Mouse (Mus musculus): ENCODE data around the gene Lect2. TPM values are rescaled to one million over a fixed set of nuclear protein-coding genes. Genes with fewer than 3 reads are reported as not detected.

Lect2 gene
- polyA plus RNA-seq, 1 experiment = not detected

- H3K27ac ChIP-seq (ENCODE audit: insufficient read depth, low read depth, low read length) = no peak overlapping the region
- TF ChIP-seq POLR2A (IDR thresholded peaks at IDR 0.05; ENCODE audit: borderline replicate concordance, low read depth, low read length) (no peak), CTCF (IDR thresholded peaks at IDR 0.05; ENCODE audit: low read depth, low read length) (no peak)
- H3K4me3 ChIP-seq (ENCODE audit: insufficient read depth, low read length) = no peak overlapping the region
- peaks cover 12% of the 10 kb centered on the region for H3K4me1 ChIP-seq (ENCODE audit: control insufficient read depth, insufficient read depth, low read length)
Measured at GRCm38 (mm10) chr13:56582720-56583119, 34.4 kb upstream of the Lect2 start.

- Histone ChIP-seq H3K27ac (ENCODE audit: insufficient read depth, low read depth, low read length) (peak overlapping the region; percentile 30), H3K4me1 (ENCODE audit: control insufficient read depth, insufficient read depth, low read length) (peaks cover 12% of the 10 kb centered on the region), H3K4me3 (ENCODE audit: insufficient read depth, low read length) (no peak overlapping the region; the same call in 1 of the 2 replicates)
- TF ChIP-seq POLR2A (IDR thresholded peaks at IDR 0.05; ENCODE audit: borderline replicate concordance, low read depth, low read length) = no peak
- no peak for TF ChIP-seq CTCF (IDR thresholded peaks at IDR 0.05; ENCODE audit: low read depth, low read length)
Measured at GRCm38 (mm10) chr13:56581961-56582434, 33.7 kb upstream of the Lect2 start.

DNA sequence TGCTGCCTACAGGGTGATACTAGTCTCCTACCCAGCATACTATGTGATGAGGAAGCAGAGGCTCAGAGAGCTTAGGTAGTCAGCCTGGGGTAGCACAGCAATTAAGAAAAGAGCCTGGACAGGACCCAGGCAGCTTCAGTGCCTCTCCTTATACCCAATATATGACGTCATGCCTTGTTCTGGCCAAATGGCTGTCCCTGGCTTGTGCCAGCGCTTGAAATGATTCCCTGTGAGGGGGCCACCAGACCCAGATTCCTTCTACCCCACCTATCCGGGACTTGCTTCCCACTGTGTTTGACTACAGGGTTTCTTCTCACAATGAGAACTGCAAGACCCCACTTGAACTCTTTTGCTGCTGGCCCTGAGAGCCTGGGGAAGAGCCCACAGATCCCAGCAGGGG is 33.2 kb upstream of the Lect2 start:
- Histone ChIP-seq H3K27ac (ENCODE audit: insufficient read depth, low read depth, low read length) (no peak overlapping the region), H3K4me1 (ENCODE audit: control insufficient read depth, insufficient read depth, low read length) (peaks cover 12% of the 10 kb centered on the region), H3K4me3 (ENCODE audit: insufficient read depth, low read length) (no peak overlapping the region)
- TF ChIP-seq CTCF (IDR thresholded peaks at IDR 0.05; ENCODE audit: low read depth, low read length) = no peak

- TF ChIP-seq CTCF (IDR thresholded peaks at IDR 0.05; ENCODE audit: low read depth, low read length) (no peak), POLR2A (IDR thresholded peaks at IDR 0.05; ENCODE audit: borderline replicate concordance, low read depth, low read length) (no peak)
- Histone ChIP-seq H3K4me1 (ENCODE audit: control insufficient read depth, insufficient read depth, low read length) (peaks cover 12% of the 10 kb centered on the region), H3K27ac (ENCODE audit: insufficient read depth, low read depth, low read length) (no peak overlapping the region), H3K4me3 (ENCODE audit: insufficient read depth, low read length) (no peak overlapping the region)
Measured at GRCm38 (mm10) chr13:56580450-56580849, 32.1 kb upstream of the Lect2 start.

DNA sequence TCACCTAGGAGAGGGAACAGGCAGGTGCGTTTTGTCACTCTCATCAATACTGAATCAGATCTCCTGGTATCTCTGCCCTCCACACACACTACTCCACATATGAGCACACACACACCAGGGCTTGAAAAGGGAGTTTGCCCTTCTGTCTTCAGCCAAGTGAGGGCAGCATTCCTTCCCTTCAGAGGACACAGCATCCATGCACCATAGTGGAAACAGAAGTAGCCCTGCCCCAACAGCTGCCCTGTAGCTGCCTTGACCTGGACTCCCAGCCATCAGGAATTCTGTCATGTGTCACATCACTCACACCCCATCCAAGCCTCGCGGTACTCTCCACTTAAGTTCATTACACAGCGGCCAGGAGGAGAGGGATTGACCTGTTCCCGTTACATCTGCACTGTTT is 29.8 kb upstream of the Lect2 start:
- Histone ChIP-seq H3K4me1 (ENCODE audit: control insufficient read depth, insufficient read depth, low read length) (peaks cover 12% of the 10 kb centered on the region), H3K4me3 (ENCODE audit: insufficient read depth, low read length) (no peak overlapping the region), H3K27ac (ENCODE audit: insufficient read depth, low read depth, low read length) (no peak overlapping the region)
- TF ChIP-seq CTCF (IDR thresholded peaks at IDR 0.05; ENCODE audit: low read depth, low read length) (no peak), POLR2A (IDR thresholded peaks at IDR 0.05; ENCODE audit: borderline replicate concordance, low read depth, low read length) (no peak)

DNA sequence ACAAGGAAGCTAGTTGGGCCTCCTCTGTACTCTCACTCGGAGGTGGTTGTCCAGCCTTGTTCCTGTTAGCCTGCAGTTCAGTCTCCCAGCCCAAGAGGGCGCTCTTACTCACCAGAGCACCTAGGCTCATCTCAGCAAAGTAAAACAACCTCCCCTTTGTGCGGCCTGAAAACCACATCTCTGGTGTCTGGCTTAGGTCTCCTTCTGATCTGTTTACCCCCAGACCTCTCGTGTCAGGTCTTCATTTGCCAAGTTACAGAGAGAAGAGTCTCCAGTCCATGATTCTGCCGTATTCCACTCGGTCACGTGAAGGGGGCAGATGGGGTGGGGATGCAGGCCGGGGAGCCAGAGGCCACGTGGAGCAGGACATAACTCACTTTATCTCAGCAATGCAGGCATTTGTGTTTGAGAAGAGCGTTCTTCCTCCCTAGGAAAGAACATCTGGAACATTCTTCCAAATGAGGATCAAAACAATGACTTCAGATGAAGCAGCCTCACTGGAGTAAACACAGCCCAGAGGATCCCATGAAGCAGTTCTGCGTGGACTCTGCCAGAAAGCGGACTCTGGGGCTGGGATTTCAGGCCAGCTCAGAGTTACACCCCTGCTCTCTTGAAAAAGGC is 27.5 kb upstream of the Lect2 start:
- Histone ChIP-seq H3K4me3 (ENCODE audit: insufficient read depth, low read length) (no peak overlapping the region), H3K27ac (ENCODE audit: insufficient read depth, low read depth, low read length) (no peak overlapping the region), H3K4me1 (ENCODE audit: control insufficient read depth, insufficient read depth, low read length) (no peaks in the 10 kb centered on the region)
- peak; percentile 81 for TF ChIP-seq CTCF (IDR thresholded peaks at IDR 0.05; ENCODE audit: low read depth, low read length)
- no peak for TF ChIP-seq POLR2A (IDR thresholded peaks at IDR 0.05; ENCODE audit: borderline replicate concordance, low read depth, low read length)

DNA sequence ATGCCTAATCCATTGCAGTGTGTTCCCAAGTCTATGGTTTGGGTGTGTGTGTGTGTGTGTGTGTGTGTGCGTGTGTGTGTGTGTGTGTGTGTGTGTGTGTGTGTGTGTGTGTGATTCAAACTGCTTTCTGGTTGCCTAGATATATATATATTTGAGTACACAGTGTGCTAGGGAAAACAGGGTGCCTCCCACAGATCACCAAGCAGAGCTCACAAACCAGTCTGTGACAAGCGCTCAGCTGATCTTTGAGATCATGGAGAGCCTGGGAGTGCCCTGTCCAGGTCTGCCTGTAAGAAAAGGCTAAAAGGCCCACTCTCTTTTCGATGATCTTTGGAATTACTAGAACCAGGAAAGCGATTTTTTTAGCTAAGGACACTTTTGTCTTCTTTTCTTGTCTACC is 26.8 kb upstream of the Lect2 start:
- TF ChIP-seq POLR2A (IDR thresholded peaks at IDR 0.05; ENCODE audit: borderline replicate concordance, low read depth, low read length) = no peak
- no peak for TF ChIP-seq CTCF (IDR thresholded peaks at IDR 0.05; ENCODE audit: low read depth, low read length)
- Histone ChIP-seq H3K4me3 (ENCODE audit: insufficient read depth, low read length) (no peak overlapping the region), H3K27ac (ENCODE audit: insufficient read depth, low read depth, low read length) (no peak overlapping the region), H3K4me1 (ENCODE audit: control insufficient read depth, insufficient read depth, low read length) (no peaks in the 10 kb centered on the region)

DNA sequence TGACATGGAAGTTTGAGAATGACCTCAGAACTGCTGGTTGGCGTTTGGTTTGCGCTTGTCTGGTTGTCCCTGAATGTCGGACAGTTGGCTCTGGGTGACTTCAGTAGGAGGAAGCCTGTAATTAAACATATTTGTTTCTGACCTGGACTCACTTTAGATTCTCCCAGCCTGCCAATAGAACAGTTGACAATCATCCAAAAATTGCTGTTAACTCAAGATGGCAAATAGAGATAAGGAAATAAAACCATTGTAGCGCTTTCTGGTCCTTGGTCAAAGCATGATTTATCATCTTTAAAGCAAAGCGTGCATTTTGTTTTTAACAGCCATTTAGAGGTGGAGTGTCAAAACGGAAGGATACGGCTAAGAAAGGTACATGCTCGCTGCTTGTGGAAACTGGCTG is 23.3 kb upstream of the Lect2 start:
- Histone ChIP-seq H3K27ac (ENCODE audit: insufficient read depth, low read depth, low read length) (no peak overlapping the region), H3K4me3 (ENCODE audit: insufficient read depth, low read length) (no peak overlapping the region), H3K4me1 (ENCODE audit: control insufficient read depth, insufficient read depth, low read length) (no peaks in the 10 kb centered on the region)
- TF ChIP-seq POLR2A (IDR thresholded peaks at IDR 0.05; ENCODE audit: borderline replicate concordance, low read depth, low read length) = no peak
- no peak for TF ChIP-seq CTCF (IDR thresholded peaks at IDR 0.05; ENCODE audit: low read depth, low read length)

DNA sequence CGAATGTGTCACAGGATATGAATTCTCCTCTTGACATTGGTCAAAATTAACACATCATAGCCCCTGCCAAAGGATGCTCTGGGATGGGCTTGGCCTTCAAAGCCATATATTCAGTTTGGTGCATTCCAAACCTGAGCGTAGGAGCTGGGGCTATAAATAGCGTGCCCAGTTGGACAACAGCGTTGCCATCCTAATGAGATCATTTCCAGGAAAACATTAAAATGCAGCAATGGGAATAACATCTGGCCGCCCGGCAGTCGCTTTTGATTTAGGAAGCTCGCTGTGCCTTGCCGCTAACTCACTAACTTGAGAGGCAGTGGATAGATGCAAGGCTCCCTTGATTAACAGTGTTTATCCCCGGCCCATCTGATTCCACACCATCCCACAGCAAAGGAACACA is 18.0 kb upstream of the Lect2 start:
- H3K4me3 ChIP-seq (ENCODE audit: insufficient read depth, low read length) = no peak overlapping the region
- TF ChIP-seq CTCF (IDR thresholded peaks at IDR 0.05; ENCODE audit: low read depth, low read length) = no peak
- TF ChIP-seq POLR2A (IDR thresholded peaks at IDR 0.05; ENCODE audit: borderline replicate concordance, low read depth, low read length) = no peak
- no peak overlapping the region for H3K27ac ChIP-seq (ENCODE audit: insufficient read depth, low read depth, low read length)
- no peaks in the 10 kb centered on the region for H3K4me1 ChIP-seq (ENCODE audit: control insufficient read depth, insufficient read depth, low read length)

DNA sequence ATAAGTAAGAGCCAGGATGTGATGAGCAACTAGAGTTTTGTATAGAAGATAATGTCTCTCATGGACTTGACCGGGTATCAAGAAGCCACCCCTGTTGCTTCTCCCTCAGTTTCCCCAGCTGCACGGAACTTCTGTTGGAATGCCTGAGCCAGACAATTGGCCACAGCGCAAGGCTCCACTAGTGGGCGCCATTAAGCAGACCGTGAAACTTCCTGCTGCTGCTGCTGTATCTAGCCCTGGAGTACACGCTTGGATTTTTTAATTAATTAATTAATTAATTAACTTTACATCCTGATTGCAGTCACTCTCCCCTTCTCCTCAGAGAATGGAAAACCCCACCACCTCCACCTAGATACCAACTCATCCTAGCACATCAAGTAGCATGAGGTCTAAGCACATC is 14.8 kb upstream of the Lect2 start:
- H3K27ac ChIP-seq (ENCODE audit: insufficient read depth, low read depth, low read length) = no peak overlapping the region
- H3K4me3 ChIP-seq (ENCODE audit: insufficient read depth, low read length) = no peak overlapping the region
- H3K4me1 ChIP-seq (ENCODE audit: control insufficient read depth, insufficient read depth, low read length) = no peaks in the 10 kb centered on the region
- TF ChIP-seq POLR2A (IDR thresholded peaks at IDR 0.05; ENCODE audit: borderline replicate concordance, low read depth, low read length) (no peak), CTCF (IDR thresholded peaks at IDR 0.05; ENCODE audit: low read depth, low read length) (peak; percentile 78)

DNA sequence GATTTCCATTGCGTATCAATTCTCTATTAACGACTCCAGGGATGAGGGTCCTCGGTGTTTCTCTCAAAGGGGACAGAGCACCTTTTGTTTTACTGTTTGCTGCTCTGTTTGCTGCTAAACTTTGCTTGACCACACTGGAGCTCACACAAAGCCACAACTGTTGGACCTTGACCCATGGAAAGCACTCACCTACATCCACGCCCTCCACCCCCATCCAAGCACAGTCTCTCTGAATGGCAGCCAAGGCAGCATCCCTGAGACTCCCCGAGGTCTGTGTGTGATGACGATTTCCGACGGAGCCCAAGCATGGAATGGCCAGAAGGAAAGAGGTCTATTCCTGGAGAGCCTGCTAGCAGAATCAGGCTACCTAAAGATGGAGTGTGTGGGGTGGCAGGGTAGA is 12.8 kb upstream of the Lect2 start:
- Histone ChIP-seq H3K4me3 (ENCODE audit: insufficient read depth, low read length) (no peak overlapping the region), H3K27ac (ENCODE audit: insufficient read depth, low read depth, low read length) (no peak overlapping the region)

More for the DNA sequence above, 12.8 kb upstream of the Lect2 start:
- TF ChIP-seq CTCF (IDR thresholded peaks at IDR 0.05; ENCODE audit: low read depth, low read length) = no peak
- no peak for TF ChIP-seq POLR2A (IDR thresholded peaks at IDR 0.05; ENCODE audit: borderline replicate concordance, low read depth, low read length)
- H3K4me1 ChIP-seq (ENCODE audit: control insufficient read depth, insufficient read depth, low read length) = no peaks in the 10 kb centered on the region

All from bone marrow macrophage, adult 2 months (primary cell).